28 mouse cellular contexts compared by ENCODE assay signal in the genomic region with DNA sequence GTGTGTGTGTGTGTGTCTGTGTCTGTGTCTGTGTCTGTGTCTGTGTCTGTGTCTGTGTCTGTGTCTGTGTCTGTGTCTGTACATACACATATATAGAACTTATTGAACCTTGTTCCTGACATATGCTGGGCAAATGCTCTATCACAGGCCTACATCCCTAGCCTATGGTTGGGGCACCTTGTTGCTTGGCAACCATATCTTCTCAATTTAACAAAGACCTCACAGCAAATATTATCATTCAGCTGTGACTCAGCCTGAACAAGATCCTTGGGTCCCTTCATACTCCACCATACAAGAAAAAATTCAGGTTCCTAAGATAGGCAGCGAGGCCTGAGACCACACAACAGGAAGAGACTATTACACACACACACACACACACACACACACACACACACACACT. TPM values are rescaled to one million over a fixed set of nuclear protein-coding genes. Genes with fewer than 3 reads are reported as not detected.
DNase-seq lines count a peak whose midpoint lies in the region; ATAC-seq and TF ChIP-seq lines count a peak whose summit lies in the region.
"Had no signal": no experiment of that assay in that cellular context is flagged by ENCODE, and none has a peak within 500 bp of the region (broad histone marks: within the 10 kb centered on the region; RNA-seq: fewer than 3 reads in every experiment).

No protein-coding gene starts in this region.

- H3K4me1 ChIP-seq in heart, embryonic 10.5 days: no peaks in the 10 kb centered on the region
- H3K4me1 ChIP-seq in liver, embryonic 16.5 days (ENCODE audit: control insufficient read depth, low read depth, low read length): no peaks in the 10 kb centered on the region
- H3K4me1 ChIP-seq in liver, embryonic 12.5 days: no peaks in the 10 kb centered on the region; the same call in 1 of the 2 replicates
- peaks cover 11% of the 10 kb centered on the region; the same call in 1 of the 2 replicates for H3K4me1 ChIP-seq in liver, postnatal 0 days (ENCODE audit: insufficient read depth)
- H3K4me1 ChIP-seq in stomach, embryonic 16.5 days (ENCODE audit: control insufficient read depth, insufficient read depth, low read length): no peaks in the 10 kb centered on the region
- H3K4me1 ChIP-seq in lung, postnatal 0 days (ENCODE audit: insufficient read depth, low read depth, low read length): no peaks in the 10 kb centered on the region
- H3K4me1 ChIP-seq: embryonic facial prominence, embryonic 15.5 days; forebrain, embryonic 10.5 days; heart, embryonic 15.5 days had no signal

- H3K27me3 ChIP-seq in heart, embryonic 10.5 days (ENCODE audit: insufficient read depth, poor library complexity, severe bottlenecking): no peaks in the 10 kb centered on the region
- no peaks in the 10 kb centered on the region for H3K27me3 ChIP-seq in liver, embryonic 16.5 days (ENCODE audit: control insufficient read depth, insufficient read depth, low read depth, low read length)
- no peaks in the 10 kb centered on the region for H3K27me3 ChIP-seq in liver, embryonic 12.5 days (replicated peaks)
- H3K27me3 ChIP-seq in liver, postnatal 0 days (ENCODE audit: insufficient read depth, low read length): no peaks in the 10 kb centered on the region
- no peaks in the 10 kb centered on the region for H3K27me3 ChIP-seq in stomach, embryonic 16.5 days (ENCODE audit: control insufficient read depth, insufficient read depth, low read length)
- H3K27me3 ChIP-seq in lung, postnatal 0 days (replicated peaks; ENCODE audit: insufficient read depth, low read length): no peaks in the 10 kb centered on the region
- H3K27me3 ChIP-seq: embryonic facial prominence, embryonic 15.5 days; heart, embryonic 15.5 days had no signal

- no peaks in the 10 kb centered on the region for H3K9me3 ChIP-seq in heart, embryonic 10.5 days
- H3K9me3 ChIP-seq in liver, embryonic 16.5 days (replicated peaks; ENCODE audit: control insufficient read depth, low read length): no peaks in the 10 kb centered on the region
- no peaks in the 10 kb centered on the region for H3K9me3 ChIP-seq in liver, embryonic 12.5 days (replicated peaks)
- H3K9me3 ChIP-seq in liver, postnatal 0 days (ENCODE audit: low read length): no peaks in the 10 kb centered on the region
- H3K9me3 ChIP-seq in stomach, embryonic 16.5 days (replicated peaks; ENCODE audit: control insufficient read depth, low read length): no peaks in the 10 kb centered on the region
- no peaks in the 10 kb centered on the region for H3K9me3 ChIP-seq in lung, postnatal 0 days (ENCODE audit: low read length)
- H3K9me3 ChIP-seq: embryonic facial prominence, embryonic 15.5 days; forebrain, embryonic 10.5 days; G1E; heart, embryonic 15.5 days had no signal

- no peak for TF ChIP-seq EP300 in liver, postnatal 0 days (IDR thresholded peaks at IDR 0.05; ENCODE audit: low read depth)
- no peak for TF ChIP-seq EP300 in lung, postnatal 0 days (IDR thresholded peaks at IDR 0.05)

- peak; percentile 39 for DNase-seq in heart, embryonic 10.5 days (ENCODE audit: low spot score)
- DNase-seq in heart, adult 8-10 months (ENCODE audit: low spot score): no peak
- DNase-seq in liver, postnatal 0 days: no peak
- DNase-seq in right cerebral cortex, postnatal 10 days (ENCODE audit: low spot score in 2 of 2): no peak
- no peak for DNase-seq in lung, postnatal 0 days (ENCODE audit: low spot score)
- DNase-seq: adrenal gland, postnatal 10 days; B cell, adult 2 months; cerebellum, adult 11 months; cerebellum, adult 8-10 months; cerebellum, postnatal 14 days; embryo, embryonic 11 days; gastrocnemius, adult 2 months; gastrocnemius, postnatal 25 days; heart, postnatal 14 days had no signal

- H3K9ac ChIP-seq in liver, embryonic 16.5 days (ENCODE audit: low read depth, low read length): no peak overlapping the region
- H3K9ac ChIP-seq in liver, embryonic 12.5 days: no peak overlapping the region
- H3K9ac ChIP-seq in liver, postnatal 0 days (replicated peaks): peak overlapping the region; percentile 68
- H3K9ac ChIP-seq in stomach, embryonic 16.5 days (ENCODE audit: low read length): no peak overlapping the region
- H3K9ac ChIP-seq in lung, postnatal 0 days (replicated peaks; ENCODE audit: low read depth): no peak overlapping the region
- H3K9ac ChIP-seq: embryonic facial prominence, embryonic 15.5 days; heart, embryonic 15.5 days had no signal

- H3K4me2 ChIP-seq in liver, embryonic 16.5 days (ENCODE audit: low read depth, low read length): no peak overlapping the region
- no peak overlapping the region for H3K4me2 ChIP-seq in liver, embryonic 12.5 days
- H3K4me2 ChIP-seq in liver, postnatal 0 days (ENCODE audit: low read depth, low read length): peak overlapping the region; percentile 54
- peak overlapping the region; percentile 38; the same call in 1 of the 2 replicates for H3K4me2 ChIP-seq in stomach, embryonic 16.5 days (ENCODE audit: low read depth, low read length)
- H3K4me2 ChIP-seq in lung, postnatal 0 days (replicated peaks; ENCODE audit: low read depth, low read length): no peak overlapping the region
- H3K4me2 ChIP-seq: embryonic facial prominence, embryonic 15.5 days; heart, embryonic 11.5 days; heart, embryonic 15.5 days had no signal

- no peak for TF ChIP-seq CTCF in liver, postnatal 0 days (IDR thresholded peaks at IDR 0.05; ENCODE audit: low read depth)
- TF ChIP-seq CTCF in lung, postnatal 0 days (IDR thresholded peaks at IDR 0.05): no peak

- 94% methylated on average over 1 of the region's 1 CpGs for WGBS in heart, embryonic 10.5 days
- 47% methylated on average over 1 of the region's 1 CpGs for WGBS in liver, embryonic 16.5 days (ENCODE audit: insufficient replicate concordance)
- WGBS in liver, embryonic 12.5 days (ENCODE audit: insufficient replicate concordance): 38% methylated on average over 1 of the region's 1 CpGs
- WGBS in liver, postnatal 0 days (ENCODE audit: insufficient replicate concordance): 25% methylated on average over 1 of the region's 1 CpGs
- 65% methylated on average over 1 of the region's 1 CpGs for whole genome bisulfite sequencing in stomach, embryonic 16.5 days
- WGBS in lung, postnatal 0 days: 53% methylated on average over 1 of the region's 1 CpGs

- no peak for ATAC-seq in liver, embryonic 16.5 days (ENCODE audit: low read depth)
- ATAC-seq in liver, embryonic 12.5 days: no peak
- ATAC-seq in liver, postnatal 0 days: no peak
- peak; percentile 44; the same call in 1 of the 2 replicates for ATAC-seq in stomach, embryonic 16.5 days (ENCODE audit: insufficient read depth, low FRiP score)
- no peak for ATAC-seq in lung, postnatal 0 days
- ATAC-seq: CD4-positive, CD25-positive, alpha-beta regulatory T cell, adult 4 months; forebrain, embryonic 14.5 days had no signal

- H3K4me3 ChIP-seq in heart, embryonic 10.5 days: no peak overlapping the region
- H3K4me3 ChIP-seq in liver, embryonic 16.5 days (ENCODE audit: low read depth, low read length): peak overlapping the region; percentile 30
- no peak overlapping the region for H3K4me3 ChIP-seq in liver, embryonic 12.5 days
- peak overlapping the region; percentile 49 for H3K4me3 ChIP-seq in liver, postnatal 0 days (ENCODE audit: low read depth, low read length)
- peak overlapping the region; percentile 30 for H3K4me3 ChIP-seq in stomach, embryonic 16.5 days (replicated peaks; ENCODE audit: low read length)
- H3K4me3 ChIP-seq in lung, postnatal 0 days (ENCODE audit: low read depth, low read length): no peak overlapping the region
- H3K4me3 ChIP-seq: embryonic facial prominence, embryonic 15.5 days; forebrain, embryonic 10.5 days; gastrocnemius, adult 2 months; heart, embryonic 15.5 days had no signal

- H3K36me3 ChIP-seq in heart, embryonic 10.5 days: no peaks in the 10 kb centered on the region
- no peaks in the 10 kb centered on the region for H3K36me3 ChIP-seq in liver, embryonic 16.5 days (ENCODE audit: control insufficient read depth, insufficient read depth)
- no peaks in the 10 kb centered on the region for H3K36me3 ChIP-seq in liver, embryonic 12.5 days
- H3K36me3 ChIP-seq in liver, postnatal 0 days (replicated peaks; ENCODE audit: insufficient read depth, low read length): peaks cover 5% of the 10 kb centered on the region; the same call in 1 of the 2 replicates
- no peaks in the 10 kb centered on the region for H3K36me3 ChIP-seq in stomach, embryonic 16.5 days (ENCODE audit: control insufficient read depth, insufficient read depth, low read length)
- no peaks in the 10 kb centered on the region for H3K36me3 ChIP-seq in lung, postnatal 0 days (ENCODE audit: insufficient read depth, low read length)
- H3K36me3 ChIP-seq: embryonic facial prominence, embryonic 15.5 days; forebrain, embryonic 10.5 days; G1E; heart, embryonic 15.5 days had no signal

- no peak overlapping the region for H3K27ac ChIP-seq in heart, embryonic 10.5 days
- H3K27ac ChIP-seq in liver, embryonic 16.5 days (ENCODE audit: low read length): peak overlapping the region; percentile 63; the same call in 1 of the 2 replicates
- no peak overlapping the region for H3K27ac ChIP-seq in liver, embryonic 12.5 days
- peak overlapping the region; percentile 97 for H3K27ac ChIP-seq in liver, postnatal 0 days (ENCODE audit: low read depth)
- H3K27ac ChIP-seq in stomach, embryonic 16.5 days (ENCODE audit: low read length): peak overlapping the region; percentile 92
- no peak overlapping the region for H3K27ac ChIP-seq in lung, postnatal 0 days (ENCODE audit: low read length)
- H3K27ac ChIP-seq: embryonic facial prominence, embryonic 15.5 days; forebrain, embryonic 10.5 days; gastrocnemius, adult 2 months; heart, embryonic 15.5 days had no signal

RNA-seq across cellular contexts. Expression of gene Cyp2d26, which starts 0.6 kb away (rescaled TPM):
- polyA plus RNA-seq in heart, embryonic 10.5 days (2016; fragmentation: Nextera tagmentation; extraction: Ambion mirVana): 0.08 TPM in 1 of 2 replicates, not detected in the other
- not detected for total RNA-seq in heart, adult 8-10 months (2022)
- 141 and 169 TPM in 2 replicates for polyA plus RNA-seq in liver, embryonic 16.5 days (2015; fragmentation: Nextera tagmentation; extraction: Ambion mirVana)
- polyA plus RNA-seq in liver, embryonic 12.5 days (2016; fragmentation: Nextera tagmentation; extraction: Ambion mirVana): 2.7 and 3.9 TPM in 2 replicates
- 615 and 644 TPM in 2 replicates for polyA plus RNA-seq in liver, postnatal 0 days (2015; fragmentation: Nextera tagmentation; extraction: Ambion mirVana)
- polyA plus RNA-seq in stomach, embryonic 16.5 days (2015; fragmentation: Nextera tagmentation; extraction: Ambion mirVana): 24.4 and 34.2 TPM in 2 replicates
- not detected in 2 replicates for polyA plus RNA-seq in lung, postnatal 0 days (2015; fragmentation: Nextera tagmentation; extraction: Ambion mirVana)
- total RNA-seq: common myeloid progenitor, adult 5-6 weeks; gastrocnemius, adult 2 months; gastrocnemius, postnatal 25 days; heart, postnatal 14 days; hematopoietic stem cell, adult 5-6 weeks had no signal
- polyA plus RNA-seq: embryonic facial prominence, embryonic 11.5 days; embryonic facial prominence, embryonic 15.5 days; erythroblast, embryonic 14.5 days; forebrain, embryonic 10.5 days; forebrain, embryonic 14.5 days; G1E; heart, embryonic 11.5 days had no signal

RNA-seq across cellular contexts. Expression of gene Cyp2d40, which starts 29.5 kb away (rescaled TPM):
- polyA plus RNA-seq in heart, embryonic 10.5 days (2016; fragmentation: Nextera tagmentation; extraction: Ambion mirVana): not detected in 2 replicates
- not detected for total RNA-seq in heart, adult 8-10 months (2022)
- polyA plus RNA-seq in liver, embryonic 16.5 days (2015; fragmentation: Nextera tagmentation; extraction: Ambion mirVana): 0.07 and 0.11 TPM in 2 replicates
- not detected in 2 replicates for polyA plus RNA-seq in liver, embryonic 12.5 days (2016; fragmentation: Nextera tagmentation; extraction: Ambion mirVana)
- polyA plus RNA-seq in liver, postnatal 0 days (2015; fragmentation: Nextera tagmentation; extraction: Ambion mirVana): 0.83 and 1.3 TPM in 2 replicates
- polyA plus RNA-seq in stomach, embryonic 16.5 days (2015; fragmentation: Nextera tagmentation; extraction: Ambion mirVana): not detected in 2 replicates
- not detected in 2 replicates for polyA plus RNA-seq in lung, postnatal 0 days (2015; fragmentation: Nextera tagmentation; extraction: Ambion mirVana)
- total RNA-seq: common myeloid progenitor, adult 5-6 weeks; G1E; gastrocnemius, adult 2 months; gastrocnemius, postnatal 25 days; heart, postnatal 14 days; hematopoietic stem cell, adult 5-6 weeks had no signal
- polyA plus RNA-seq: CD4-positive, CD25-positive, alpha-beta regulatory T cell, adult 4 months; embryonic facial prominence, embryonic 11.5 days; embryonic facial prominence, embryonic 15.5 days; erythroblast, embryonic 14.5 days; forebrain, embryonic 10.5 days; forebrain, embryonic 14.5 days; G1E; heart, embryonic 11.5 days; heart, embryonic 15.5 days had no signal

Comparison
In these comparisons a context has a peak if more than half of its experiments do, and no peak if none do; other contexts are left out.
1. H3K27ac ChIP-seq: peak in liver, embryonic 16.5 days (single experiment), liver, postnatal 0 days (single experiment) and stomach, embryonic 16.5 days (single experiment); none in heart, embryonic 10.5 days (single experiment), liver, embryonic 12.5 days (single experiment) and lung, postnatal 0 days (single experiment).
2. H3K4me3 ChIP-seq: peak in liver, embryonic 16.5 days (single experiment), liver, postnatal 0 days (single experiment) and stomach, embryonic 16.5 days (single experiment); none in heart, embryonic 10.5 days (single experiment), liver, embryonic 12.5 days (single experiment) and lung, postnatal 0 days (single experiment).
3. H3K4me2 ChIP-seq: peak in liver, postnatal 0 days (single experiment) and stomach, embryonic 16.5 days (single experiment); none in liver, embryonic 16.5 days (single experiment), liver, embryonic 12.5 days (single experiment) and lung, postnatal 0 days (single experiment).